8 mouse cellular contexts compared by ENCODE assay signal in genomic region chr4:44106297-44106821, GRCm38 (mm10). TPM values are rescaled to one million over a fixed set of nuclear protein-coding genes. Genes with fewer than 3 reads are reported as not detected.
DNase-seq lines count a peak whose midpoint lies in the region; ATAC-seq and TF ChIP-seq lines count a peak whose summit lies in the region.

No protein-coding gene starts in this region.

- peak overlapping the region; percentile 43 for H3K4me3 ChIP-seq in bone marrow, adult 2 months (replicated peaks; ENCODE audit: control insufficient read depth, low read depth, low read length)
- H3K4me3 ChIP-seq in midbrain, embryonic 12.5 days, result 0 out of 2 replicates have a peak overlapping the region, but pooled peaks have one; percentile 9

- peaks cover 16% of the 10 kb centered on the region for H3K27me3 ChIP-seq in midbrain, embryonic 12.5 days

- TF ChIP-seq POLR2A in bone marrow, adult 2 months (IDR thresholded peaks at IDR 0.05; ENCODE audit: borderline replicate concordance, control insufficient read depth, low read depth, low read length), result 0 out of 2 replicates have a peak, but pooled peaks have one; percentile 6

- H3K9ac ChIP-seq in midbrain, embryonic 12.5 days (replicated peaks), result no peak overlapping the region

- H3K27ac ChIP-seq in bone marrow, adult 2 months (ENCODE audit: control insufficient read depth, insufficient read depth, low read depth, low read length, poor library complexity), result peak overlapping the region; percentile 57
- no peak overlapping the region for H3K27ac ChIP-seq in midbrain, embryonic 12.5 days (replicated peaks)

- no peaks in the 10 kb centered on the region; the same call in 1 of the 2 replicates for H3K4me1 ChIP-seq in bone marrow, adult 2 months (ENCODE audit: control insufficient read depth, insufficient read depth, low read length)
- H3K4me1 ChIP-seq in midbrain, embryonic 12.5 days, result peaks cover 4% of the 10 kb centered on the region

- peak; percentile 45 for DNase-seq in embryo, embryonic 10 days (ENCODE audit: low spot score)
- no peak for DNase-seq in embryo, embryonic 9.5 days (ENCODE audit: extremely low spot score)
- no peak for DNase-seq in layer of hippocampus, adult 18-20 months (ENCODE audit: low spot score in 2 of 2)

- no peak for TF ChIP-seq CTCF in bone marrow, adult 2 months (IDR thresholded peaks at IDR 0.05; ENCODE audit: control insufficient read depth, insufficient read depth, low read length)

- peak overlapping the region; percentile 38 for H3K4me2 ChIP-seq in midbrain, embryonic 12.5 days (replicated peaks)

- ATAC-seq in hematopoietic stem cell, adult 5-6 weeks (replicated peaks in 1 of 2; ENCODE audit: insufficient read depth in 1 of 2, low FRiP score in 2 of 2, low TSS enrichment in 1 of 2, low read depth in 1 of 2, poor library complexity in 2 of 2, severe bottlenecking in 2 of 2), result peak; percentile 29 to 41; a peak in 2 of 4 replicates
- ATAC-seq in midbrain, embryonic 12.5 days (ENCODE audit: low FRiP score, low read depth), result no peak
- ATAC-seq in erythroid progenitor cell, adult 5-6 weeks (replicated peaks; ENCODE audit: low FRiP score, poor library complexity, severe bottlenecking), result no peak
- no peak for ATAC-seq in megakaryocyte, adult 5-6 weeks (ENCODE audit: poor library complexity, severe bottlenecking)

- no peaks in the 10 kb centered on the region for H3K9me3 ChIP-seq in midbrain, embryonic 12.5 days

- WGBS in bone marrow, adult 2 months, result 13% methylated on average over 18 of the region's 18 CpGs
- 35% methylated on average over 18 of the region's 18 CpGs for WGBS in midbrain, embryonic 12.5 days

- H3K36me3 ChIP-seq in midbrain, embryonic 12.5 days, result no peaks in the 10 kb centered on the region

RNA-seq across cellular contexts. Expression of gene Gne, which starts 22.4 kb away (rescaled TPM):
- polyA plus RNA-seq in bone marrow, adult 2 months (2011; ENCODE audit: insufficient read depth, insufficient read length, low replicate concordance, missing spikeins), result 8.1 and 13.6 TPM in 2 replicates
- 31.5 and 32.3 TPM in 2 replicates for total RNA-seq in hematopoietic stem cell, adult 5-6 weeks (2017)
- 15.6 and 17.2 TPM in 2 replicates for polyA plus RNA-seq in midbrain, embryonic 12.5 days (2016; fragmentation: Nextera tagmentation; extraction: Ambion mirVana)
- 3.6 and 6.3 TPM in 2 replicates for total RNA-seq in erythroid progenitor cell, adult 5-6 weeks (2015; ENCODE audit: low replicate concordance)
- 2.5 and 7.6 TPM in 2 replicates for total RNA-seq in erythroid progenitor cell, adult 5-6 weeks (2017; ENCODE audit: low replicate concordance)
- 12.1 and 15.8 TPM in 2 replicates for total RNA-seq in megakaryocyte, adult 5-6 weeks (2015)
- total RNA-seq in megakaryocyte, adult 5-6 weeks (2017), result 7.7 and 10.0 TPM in 2 replicates
- total RNA-seq in layer of hippocampus, adult 18-20 months (2021), result 10 to 100 TPM; 49.7 to 53.1 TPM

Comparison
In these comparisons a context has a peak if more than half of its experiments do, and no peak if none do; other contexts are left out.
1. ATAC-seq: peak in hematopoietic stem cell, adult 5-6 weeks (2 of 2); none in midbrain, embryonic 12.5 days (single experiment), erythroid progenitor cell, adult 5-6 weeks (single experiment) and megakaryocyte, adult 5-6 weeks (single experiment).